Mouse (Mus musculus): ENCODE data around the gene Cort. TPM values are rescaled to one million over a fixed set of nuclear protein-coding genes. Genes with fewer than 3 reads are reported as not detected.

Gene Cort
- total and polyA plus RNA-seq, 2 experiments from 2014 or later = not detected

DNA sequence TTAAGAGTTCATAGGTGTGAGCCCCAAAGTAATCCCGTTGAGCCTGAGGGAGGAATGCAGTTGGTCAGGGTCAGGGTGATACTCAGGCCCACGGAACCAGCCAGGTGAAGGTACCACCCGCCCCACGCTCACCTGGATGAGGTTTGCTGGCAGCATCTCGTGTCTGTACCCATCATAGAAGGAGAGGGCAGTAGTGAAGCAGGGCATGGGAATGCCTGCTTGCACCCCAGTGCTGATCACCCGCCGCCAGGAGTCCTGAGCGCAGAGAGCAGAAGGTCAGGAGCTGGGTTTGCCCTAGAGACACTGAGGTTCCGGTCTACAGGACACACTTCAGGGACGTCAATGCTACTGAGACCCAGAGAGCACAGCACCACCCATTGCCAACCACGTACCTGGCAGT lies 24.2 kb upstream of the Cort start:
- H3K4me1 ChIP-seq (ENCODE audit: control insufficient read depth, insufficient read depth) = no peaks in the 10 kb centered on the region
- no peak for DNase-seq (ENCODE audit: low spot score)

DNA sequence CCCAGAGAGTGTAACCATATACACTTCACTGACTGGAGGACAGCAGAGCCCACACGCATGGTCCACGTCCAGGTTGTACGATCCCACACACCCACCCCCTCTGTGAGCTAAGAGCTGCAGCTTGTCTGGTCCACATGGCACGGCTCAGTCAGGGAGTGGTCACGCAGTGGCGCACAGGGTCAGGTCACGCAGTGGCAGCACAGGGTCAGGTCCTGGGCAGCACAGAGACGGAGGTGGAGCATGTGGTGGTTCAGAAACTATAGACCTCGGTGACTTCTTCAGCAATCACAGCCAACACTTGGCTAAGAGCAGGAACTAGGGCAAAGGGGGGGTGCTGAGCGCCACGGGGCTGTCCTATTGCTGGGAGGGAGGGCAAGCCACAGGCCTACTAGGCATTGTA lies 23.7 kb upstream of the Cort start:
- Histone ChIP-seq H3K4me3 (ENCODE audit: low read depth, low read length) (no peak overlapping the region), H3K9me3 (replicated peaks; ENCODE audit: control insufficient read depth, low read length) (no peaks in the 10 kb centered on the region), H3K36me3 (replicated peaks; ENCODE audit: control insufficient read depth, insufficient read depth, low read length) (peaks cover 56% of the 10 kb centered on the region), H3K4me2 (ENCODE audit: low read depth, low read length) (no peak overlapping the region), H3K4me1 (ENCODE audit: control insufficient read depth, insufficient read depth) (no peaks in the 10 kb centered on the region), H3K27ac (ENCODE audit: low read depth) (no peak overlapping the region), H3K9ac (replicated peaks; ENCODE audit: low read depth, low read length) (no peak overlapping the region), H3K27me3 (ENCODE audit: control insufficient read depth, insufficient read depth, low read length) (no peaks in the 10 kb centered on the region)
- 85% methylated on average over 11 of the region's 11 CpGs for WGBS
- ATAC-seq (ENCODE audit: insufficient read depth, low read depth) (no peak), DNase-seq (ENCODE audit: low spot score) (no peak)
- TF ChIP-seq CTCF (IDR thresholded peaks at IDR 0.05; ENCODE audit: low read depth) (no peak), EP300 (IDR thresholded peaks at IDR 0.05; ENCODE audit: low read depth) (no peak)

More for the DNA sequence above, 24.2 kb upstream of the Cort start:
- Histone ChIP-seq H3K27me3 (ENCODE audit: control insufficient read depth, insufficient read depth, low read length) (no peaks in the 10 kb centered on the region), H3K36me3 (replicated peaks; ENCODE audit: control insufficient read depth, insufficient read depth, low read length) (peaks cover 61% of the 10 kb centered on the region), H3K4me2 (ENCODE audit: low read depth, low read length) (no peak overlapping the region), H3K9me3 (replicated peaks; ENCODE audit: control insufficient read depth, low read length) (no peaks in the 10 kb centered on the region), H3K9ac (replicated peaks; ENCODE audit: low read depth, low read length) (no peak overlapping the region), H3K4me3 (ENCODE audit: low read depth, low read length) (no peak overlapping the region), H3K27ac (ENCODE audit: low read depth) (no peak overlapping the region)
- ATAC-seq (ENCODE audit: insufficient read depth, low read depth) = no peak
- WGBS = 94% methylated on average over 11 of the region's 11 CpGs
- no peak for TF ChIP-seq CTCF (IDR thresholded peaks at IDR 0.05; ENCODE audit: low read depth)
- no peak for TF ChIP-seq EP300 (IDR thresholded peaks at IDR 0.05; ENCODE audit: low read depth)

- ATAC-seq (ENCODE audit: insufficient read depth, low read depth) = no peak
- TF ChIP-seq EP300 (IDR thresholded peaks at IDR 0.05; ENCODE audit: low read depth) (no peak), CTCF (IDR thresholded peaks at IDR 0.05; ENCODE audit: low read depth) (no peak)
Observed at GRCm38 (mm10) chr4:149149611-149150010, 23.0 kb upstream of the Cort start.

DNA sequence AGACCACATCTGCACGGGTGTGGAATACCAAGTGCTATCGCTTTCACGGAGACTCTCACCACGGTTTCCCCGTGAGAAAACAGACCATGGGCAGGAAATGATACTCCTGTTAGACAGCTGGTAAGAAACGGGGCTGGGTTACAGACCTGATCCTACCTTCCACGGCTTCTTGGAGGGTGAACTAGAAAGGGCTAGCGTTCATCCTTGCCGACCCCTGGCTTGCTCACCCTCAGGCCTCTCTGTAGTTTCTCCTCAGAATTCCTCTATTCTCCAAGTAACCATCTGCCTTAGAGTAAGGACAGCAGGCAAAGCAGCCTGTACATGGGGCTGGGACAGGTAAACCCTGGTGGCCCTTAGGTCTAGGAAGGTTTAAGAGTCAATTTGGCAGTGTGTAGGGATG lies 22.6 kb upstream of the Cort start:
- Histone ChIP-seq H3K36me3 (replicated peaks; ENCODE audit: control insufficient read depth, insufficient read depth, low read length) (peaks cover 46% of the 10 kb centered on the region), H3K4me3 (ENCODE audit: low read depth, low read length) (no peak overlapping the region), H3K4me2 (ENCODE audit: low read depth, low read length) (no peak overlapping the region), H3K4me1 (ENCODE audit: control insufficient read depth, insufficient read depth) (no peaks in the 10 kb centered on the region), H3K27me3 (ENCODE audit: control insufficient read depth, insufficient read depth, low read length) (no peaks in the 10 kb centered on the region), H3K27ac (ENCODE audit: low read depth) (no peak overlapping the region), H3K9ac (replicated peaks; ENCODE audit: low read depth, low read length) (no peak overlapping the region), H3K9me3 (replicated peaks; ENCODE audit: control insufficient read depth, low read length) (no peaks in the 10 kb centered on the region)
- no peak for ATAC-seq (ENCODE audit: insufficient read depth, low read depth)
- DNase-seq (ENCODE audit: low spot score) = no peak
- WGBS = 75% methylated on average over 9 of the region's 9 CpGs
- TF ChIP-seq CTCF (IDR thresholded peaks at IDR 0.05; ENCODE audit: low read depth) (no peak), EP300 (IDR thresholded peaks at IDR 0.05; ENCODE audit: low read depth) (no peak)

More at GRCm38 (mm10) chr4:149149611-149150010, 23.0 kb upstream of the Cort start:
- H3K4me3 ChIP-seq (ENCODE audit: low read depth, low read length) = no peak overlapping the region
- H3K9me3 ChIP-seq (replicated peaks; ENCODE audit: control insufficient read depth, low read length) = no peaks in the 10 kb centered on the region
- peaks cover 50% of the 10 kb centered on the region for H3K36me3 ChIP-seq (replicated peaks; ENCODE audit: control insufficient read depth, insufficient read depth, low read length)
- DNase-seq (ENCODE audit: low spot score) = no peak
- H3K9ac ChIP-seq (replicated peaks; ENCODE audit: low read depth, low read length) = no peak overlapping the region
- WGBS = 65% methylated on average over 7 of the region's 7 CpGs
- H3K27ac ChIP-seq (ENCODE audit: low read depth) = no peak overlapping the region
- no peaks in the 10 kb centered on the region for H3K27me3 ChIP-seq (ENCODE audit: control insufficient read depth, insufficient read depth, low read length)
- H3K4me1 ChIP-seq (ENCODE audit: control insufficient read depth, insufficient read depth) = no peaks in the 10 kb centered on the region
- H3K4me2 ChIP-seq (ENCODE audit: low read depth, low read length) = no peak overlapping the region

- Histone ChIP-seq H3K27me3 (ENCODE audit: control insufficient read depth, insufficient read depth, low read length) (no peaks in the 10 kb centered on the region), H3K9ac (replicated peaks; ENCODE audit: low read depth, low read length) (no peak overlapping the region), H3K4me1 (ENCODE audit: control insufficient read depth, insufficient read depth) (no peaks in the 10 kb centered on the region), H3K4me3 (ENCODE audit: low read depth, low read length) (no peak overlapping the region), H3K9me3 (replicated peaks; ENCODE audit: control insufficient read depth, low read length) (no peaks in the 10 kb centered on the region), H3K4me2 (ENCODE audit: low read depth, low read length) (no peak overlapping the region), H3K36me3 (replicated peaks; ENCODE audit: control insufficient read depth, insufficient read depth, low read length) (peaks cover 34% of the 10 kb centered on the region), H3K27ac (ENCODE audit: low read depth) (no peak overlapping the region)
- DNase-seq (ENCODE audit: low spot score) = no peak
- 68% methylated on average over 4 of the region's 4 CpGs for WGBS
- ATAC-seq (ENCODE audit: insufficient read depth, low read depth) = no peak
- TF ChIP-seq EP300 (IDR thresholded peaks at IDR 0.05; ENCODE audit: low read depth) = no peak
- TF ChIP-seq CTCF (IDR thresholded peaks at IDR 0.05; ENCODE audit: low read depth) = no peak
Observed at GRCm38 (mm10) chr4:149148084-149148483, 21.5 kb upstream of the Cort start.

DNA sequence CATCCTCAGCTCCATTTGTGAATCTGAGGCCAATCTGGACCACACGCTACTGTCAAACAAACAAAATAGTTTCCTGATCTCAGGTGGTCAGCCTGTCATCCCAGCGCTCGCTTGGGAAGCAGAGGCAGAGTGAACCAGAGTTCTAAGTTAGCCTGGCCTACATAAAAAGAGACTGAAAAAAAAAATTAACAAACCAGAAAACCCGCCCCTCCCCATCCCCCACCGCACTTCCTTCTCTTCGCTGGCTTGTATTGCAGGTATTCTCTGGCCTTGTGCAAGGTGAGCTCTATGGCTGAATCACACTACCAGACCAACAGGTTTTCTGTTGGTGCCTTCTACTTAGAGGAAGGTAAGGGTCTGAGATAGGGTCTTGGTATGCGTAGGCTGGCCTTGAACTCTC lies 21.0 kb upstream of the Cort start:
- Histone ChIP-seq H3K9ac (replicated peaks; ENCODE audit: low read depth, low read length) (no peak overlapping the region), H3K9me3 (replicated peaks; ENCODE audit: control insufficient read depth, low read length) (no peaks in the 10 kb centered on the region), H3K4me2 (ENCODE audit: low read depth, low read length) (no peak overlapping the region), H3K27me3 (ENCODE audit: control insufficient read depth, insufficient read depth, low read length) (no peaks in the 10 kb centered on the region), H3K4me3 (ENCODE audit: low read depth, low read length) (no peak overlapping the region), H3K36me3 (replicated peaks; ENCODE audit: control insufficient read depth, insufficient read depth, low read length) (peaks cover 29% of the 10 kb centered on the region), H3K4me1 (ENCODE audit: control insufficient read depth, insufficient read depth) (no peaks in the 10 kb centered on the region), H3K27ac (ENCODE audit: low read depth) (no peak overlapping the region)
- TF ChIP-seq EP300 (IDR thresholded peaks at IDR 0.05; ENCODE audit: low read depth) (no peak), CTCF (IDR thresholded peaks at IDR 0.05; ENCODE audit: low read depth) (no peak)
- ATAC-seq (ENCODE audit: insufficient read depth, low read depth) (no peak), DNase-seq (ENCODE audit: low spot score) (no peak)
- WGBS = 83% methylated on average over 7 of the region's 7 CpGs
